Comparison of ENCODE assay signal across 9 mouse cellular contexts in genomic region chr19:40994057-40994585, GRCm38 (mm10). TPM values are rescaled to one million over a fixed set of nuclear protein-coding genes. Genes with fewer than 3 reads are reported as not detected.
DNase-seq lines count a peak whose midpoint lies in the region; ATAC-seq and TF ChIP-seq lines count a peak whose summit lies in the region.
"Had no signal": no experiment of that assay in that cellular context is flagged by ENCODE, and none has a peak within 500 bp of the region (broad histone marks: within the 10 kb centered on the region; RNA-seq: fewer than 3 reads in every experiment).

Gene Blnk, minus strand, starts transcription at chr19:40994535.

- WGBS in heart, embryonic 12.5 days: 61% methylated on average over 8 of the region's 8 CpGs
- 58% methylated on average over 8 of the region's 8 CpGs for WGBS in embryonic facial prominence, embryonic 10.5 days
- WGBS in stomach, embryonic 14.5 days: 38% methylated on average over 8 of the region's 8 CpGs

- no peak within 1 kb of the TSS for H3K4me3 ChIP-seq in heart, embryonic 12.5 days
- no peak within 1 kb of the TSS for H3K4me3 ChIP-seq in embryonic facial prominence, embryonic 10.5 days
- H3K4me3 ChIP-seq in left cerebral cortex, adult 2 months: peak within 1 kb of the TSS; percentile 30
- H3K4me3 ChIP-seq in stomach, embryonic 14.5 days (ENCODE audit: low read depth, low read length): no peak within 1 kb of the TSS

- DNase-seq in heart, adult 18-20 months: peak; percentile 75 to 89
- DNase-seq in embryonic facial prominence, embryonic 10.5 days (ENCODE audit: low spot score): peak; percentile 31
- DNase-seq in heart, postnatal 25 days (ENCODE audit: low spot score): peak; percentile 47
- DNase-seq in left cerebral cortex, adult 2 months (ENCODE audit: extremely low spot score in 1 of 2, low spot score in 2 of 2): peak in 1 of 2 experiments; percentile 51
- DNase-seq in lung, postnatal 25 days (ENCODE audit: low spot score): peak; percentile 84

- H3K9me3 ChIP-seq in heart, embryonic 12.5 days (replicated peaks): no peaks in the 10 kb centered on the region
- H3K9me3 ChIP-seq in embryonic facial prominence, embryonic 10.5 days: no peaks in the 10 kb centered on the region
- H3K9me3 ChIP-seq in stomach, embryonic 14.5 days (ENCODE audit: control insufficient read depth, low read depth, low read length): no peaks in the 10 kb centered on the region
- H3K9me3 ChIP-seq: G1E had no signal

- no peak within 1 kb of the TSS for H3K27ac ChIP-seq in heart, embryonic 12.5 days (ENCODE audit: poor library complexity, severe bottlenecking)
- H3K27ac ChIP-seq in embryonic facial prominence, embryonic 10.5 days (replicated peaks): no peak within 1 kb of the TSS
- peak within 1 kb of the TSS; percentile 75 for H3K27ac ChIP-seq in left cerebral cortex, adult 2 months
- H3K27ac ChIP-seq in stomach, embryonic 14.5 days (ENCODE audit: low read length): no peak within 1 kb of the TSS

- ATAC-seq in heart, embryonic 12.5 days (ENCODE audit: insufficient number of reproducible peaks, low FRiP score): no peak
- ATAC-seq in stomach, embryonic 14.5 days (ENCODE audit: insufficient number of reproducible peaks, insufficient read depth, low FRiP score, low read depth): peak; percentile 75
- ATAC-seq in inflammation-experienced regulatory T-cells, adult 6 months: no peak

- no peaks in the 10 kb centered on the region for H3K4me1 ChIP-seq in heart, embryonic 12.5 days (replicated peaks)
- H3K4me1 ChIP-seq in embryonic facial prominence, embryonic 10.5 days: peaks cover 9% of the 10 kb centered on the region; the same call in 1 of the 2 replicates
- no peaks in the 10 kb centered on the region for H3K4me1 ChIP-seq in stomach, embryonic 14.5 days (ENCODE audit: control insufficient read depth, insufficient read depth, low read length)

- no peak for TF ChIP-seq CTCF in left cerebral cortex, adult 2 months (IDR thresholded peaks at IDR 0.05)

- no peak within 1 kb of the TSS for H3K4me2 ChIP-seq in heart, embryonic 12.5 days
- no peak within 1 kb of the TSS for H3K4me2 ChIP-seq in stomach, embryonic 14.5 days (replicated peaks; ENCODE audit: low read depth, low read length)

- H3K9ac ChIP-seq in heart, embryonic 12.5 days: no peak within 1 kb of the TSS
- H3K9ac ChIP-seq in stomach, embryonic 14.5 days (replicated peaks; ENCODE audit: low read depth, low read length): no peak within 1 kb of the TSS

- intact Hi-C loops in heart, postnatal 25 days (cut with DNase I): no loop called here
- intact Hi-C loops in left cerebral cortex, adult 2 months (cut with DNase I): no loop called here

- H3K27me3 ChIP-seq in heart, embryonic 12.5 days (replicated peaks): no peaks in the 10 kb centered on the region
- H3K27me3 ChIP-seq in embryonic facial prominence, embryonic 10.5 days (replicated peaks; ENCODE audit: low read depth, poor library complexity, severe bottlenecking): no peaks in the 10 kb centered on the region
- H3K27me3 ChIP-seq in stomach, embryonic 14.5 days (ENCODE audit: control insufficient read depth, insufficient read depth, low read length): no peaks in the 10 kb centered on the region

- H3K36me3 ChIP-seq in heart, embryonic 12.5 days: no peaks in the 10 kb centered on the region
- H3K36me3 ChIP-seq in embryonic facial prominence, embryonic 10.5 days (replicated peaks): no peaks in the 10 kb centered on the region
- no peaks in the 10 kb centered on the region for H3K36me3 ChIP-seq in stomach, embryonic 14.5 days (ENCODE audit: control insufficient read depth, insufficient read depth, low read length)
- H3K36me3 ChIP-seq: G1E had no signal

RNA-seq across cellular contexts. Expression of gene Blnk, which starts in this region (rescaled TPM):
- 1 to 10 TPM; 2.1 to 2.5 TPM for total RNA-seq in heart, adult 18-20 months (2021)
- polyA plus RNA-seq in heart, embryonic 12.5 days (2016; fragmentation: Nextera tagmentation; extraction: Ambion mirVana): 0.14 and 0.19 TPM in 2 replicates
- 0.09 and 0.59 TPM in 2 replicates for polyA plus RNA-seq in embryonic facial prominence, embryonic 10.5 days (2016; fragmentation: Nextera tagmentation; extraction: Ambion mirVana)
- total RNA-seq in heart, postnatal 25 days (2021): 1 to 10 TPM; 1.6 TPM
- 10 to 100 TPM in 1 of 2 experiments, 1 to 10 TPM in 1; 8.4 to 10.4 TPM for total RNA-seq in left cerebral cortex, adult 2 months (2021)
- 2.6 and 2.8 TPM in 2 replicates for polyA plus RNA-seq in stomach, embryonic 14.5 days (2014; fragmentation: Nextera tagmentation; extraction: Ambion mirVana)
- polyA plus RNA-seq in inflammation-experienced regulatory T-cells, adult 6 months (2017; shearing (Covaris generic)): 1 to 10 TPM in 2 of 3 experiments, not detected in 1; 1.8 to 2.0 TPM

Comparison
In these comparisons a context has a peak if more than half of its experiments do, and no peak if none do; other contexts are left out.
1. Peak in DNase-seq in embryonic facial prominence, embryonic 10.5 days; RNA of the gene not detected or under 1 TPM.